Mouse (Mus musculus): ENCODE measurements around the gene Rhog.
A peak's percentile ranks its signal among the peaks of the same experiment; 100 is the strongest.
"Not testable (repeated sequence)": the region's sequence is repeated elsewhere in the genome, so short reads cannot be mapped to it uniquely, and the experiment has no call there.

Gene Rhog

GRCm38 (mm10) chr7:102255954-102256353, at the start of gene Rhog:
Rhog (minus strand) TSS chr7:102256054.
- DNase-seq: no peak

GRCm38 (mm10) chr7:102305596-102305995, 49.7 kb upstream of the Rhog start:
- DNase-seq: no peak

- DNase-seq: no peak
Observed at GRCm38 (mm10) chr7:102302471-102302870, 46.6 kb upstream of the Rhog start.

- DNase-seq: no peak
Observed at GRCm38 (mm10) chr7:102300761-102301160, 44.9 kb upstream of the Rhog start.

GRCm38 (mm10) chr7:102293234-102293633, 37.4 kb upstream of the Rhog start:
- no peak for DNase-seq

- DNase-seq: no peak
Observed at GRCm38 (mm10) chr7:102292228-102292627, 36.4 kb upstream of the Rhog start.

GRCm38 (mm10) chr7:102289466-102289865, 33.6 kb upstream of the Rhog start:
- DNase-seq: no peak

- DNase-seq: no peak
Observed at GRCm38 (mm10) chr7:102282261-102282660, 26.4 kb upstream of the Rhog start.

- no peak for DNase-seq
Observed at GRCm38 (mm10) chr7:102281403-102281802, 25.5 kb upstream of the Rhog start.

- DNase-seq: no peak
Observed at GRCm38 (mm10) chr7:102272422-102272948, 16.6 kb upstream of the Rhog start.

GRCm38 (mm10) chr7:102268395-102268748, 12.5 kb upstream of the Rhog start:
- no peak for DNase-seq

GRCm38 (mm10) chr7:102267601-102268394, 11.9 kb upstream of the Rhog start, which contains the start of gene Stim1:
Stim1 (plus strand) TSS chr7:102267806.
- peak; percentile 69 to 76 for DNase-seq

GRCm38 (mm10) chr7:102267113-102267579, 11.3 kb upstream of the Rhog start:
- DNase-seq: peak; percentile 90 to 95

GRCm38 (mm10) chr7:102266401-102267042, 10.7 kb upstream of the Rhog start:
- DNase-seq: peak; percentile 63 to 84

GRCm38 (mm10) chr7:102266021-102266400, 10.2 kb upstream of the Rhog start:
- DNase-seq: not testable (repeated sequence)

- no peak for DNase-seq
Observed at GRCm38 (mm10) chr7:102263020-102263419, 7.2 kb upstream of the Rhog start.

GRCm38 (mm10) chr7:102260518-102260917, 4.7 kb upstream of the Rhog start:
- DNase-seq: no peak

- no peak for DNase-seq
Observed at GRCm38 (mm10) chr7:102259716-102260479, 4.0 kb upstream of the Rhog start.

GRCm38 (mm10) chr7:102258753-102259152, 2.9 kb upstream of the Rhog start:
- DNase-seq: no peak

GRCm38 (mm10) chr7:102258189-102258588, 2.3 kb upstream of the Rhog start:
- DNase-seq: peak; percentile 50 to 62

- no peak for DNase-seq
Observed at GRCm38 (mm10) chr7:102256636-102257035, 782 bp upstream of the Rhog start.

GRCm38 (mm10) chr7:102253631-102254030, 2.2 kb downstream of the Rhog start:
- DNase-seq: no peak

- DNase-seq: peak; percentile 95
Observed at GRCm38 (mm10) chr7:102250631-102251214, 5.1 kb downstream of the Rhog start.

All from thymus, adult 18-20 months (tissue).